Mouse (Mus musculus) adrenal gland, postnatal 4 days (tissue): ENCODE results near the gene Pgam1. TPM values are rescaled to one million over a fixed set of nuclear protein-coding genes. Genes with fewer than 3 reads are reported as not detected.

ENCODE experiments used
- total RNA-seq, 2 experiments: library from RNA; stranded (reverse); gene quantifications; 2 replicates each; pipeline ENCODE4 v1.2.3; 2021

The Pgam1 gene
- total RNA-seq, 2 experiments from 2014 or later = 411 to 420 TPM

Other genes starting within 250 kb of the Pgam1 start
- 1 to 10 TPM; 7.1 to 8.3 TPM for gene Slit1, start 168.3 kb upstream of the Pgam1 start, total RNA-seq
- 10 to 100 TPM; 11.6 to 12.2 TPM for gene Arhgap19, start 109.9 kb upstream of the Pgam1 start, total RNA-seq
- gene Frat1, start 82.0 kb upstream of the Pgam1 start, total RNA-seq = 10 to 100 TPM; 11.9 to 12.2 TPM
- 1 to 10 TPM; 7.5 to 9.3 TPM for gene Frat2, start 63.8 kb upstream of the Pgam1 start, total RNA-seq
- gene Rrp12, start 15.8 kb upstream of the Pgam1 start, total RNA-seq = 10 to 100 TPM; 13.2 to 13.4 TPM
- 10 to 100 TPM; 30.1 to 33.8 TPM for gene Exosc1, start 21.5 kb downstream of the Pgam1 start, total RNA-seq
- gene Zdhhc16, start 21.6 kb downstream of the Pgam1 start, total RNA-seq = 10 to 100 TPM; 43.4 to 48.4 TPM
- gene Mms19, start 69.2 kb downstream of the Pgam1 start, total RNA-seq = 10 to 100 TPM; 34.3 to 44.5 TPM
- 10 to 100 TPM; 21.6 to 22.4 TPM for gene Ubtd1, start 69.8 kb downstream of the Pgam1 start, total RNA-seq
- 1 to 10 TPM in 1 of 2 experiments, under 1 TPM in 1; 0.36 to 2.8 TPM for gene Ankrd2, start 124.1 kb downstream of the Pgam1 start, total RNA-seq
- 10 to 100 TPM; 21.5 to 22.6 TPM for gene Hoga1, start 133.7 kb downstream of the Pgam1 start, total RNA-seq
- gene 4933411K16Rik, start 140.3 kb downstream of the Pgam1 start, total RNA-seq = 1 to 10 TPM; 1.5 to 1.6 TPM
- gene Morn4, start 174.4 kb downstream of the Pgam1 start, total RNA-seq = 10 to 100 TPM; 15.0 to 16.0 TPM
- gene Pi4k2a, start 178.5 kb downstream of the Pgam1 start, total RNA-seq = 10 to 100 TPM; 37.5 to 42.3 TPM
- gene Avpi1, start 217.1 kb downstream of the Pgam1 start, total RNA-seq = 10 to 100 TPM; 15.1 to 15.3 TPM
- gene Marveld1, start 235.5 kb downstream of the Pgam1 start, total RNA-seq = 10 to 100 TPM; 45.5 to 47.2 TPM